Mouse (Mus musculus) hindbrain, embryonic 15.5 days (tissue): ENCODE results near the gene 0610037L13Rik. TPM values are rescaled to one million over a fixed set of nuclear protein-coding genes. Genes with fewer than 3 reads are reported as not detected.
A peak's percentile ranks its signal among the peaks of the same experiment; 100 is the strongest.

Experiments
- ATAC-seq: fragments of 200-750 bp; cut with Nextera tagmentation; 2 replicates; pipeline ENCODE4 v1.8.0; 2017; ENCODE audit warnings: low read depth, moderate number of reproducible peaks, moderate TSS enrichment; ENCODE audit not compliant: low FRiP score
- H3K27ac ChIP-seq: fragments of 300-500 bp; sonication (generic); replicated peaks from 2 replicates; pipeline ENCODE4 v1.5.1; 2015; ENCODE audit warnings: mild to moderate bottlenecking, inconsistent platforms
- H3K27me3 ChIP-seq: fragments of 300-500 bp; sonication (generic); 2 replicates; pipeline ENCODE4 v1.6.1; 2015; ENCODE audit warnings: control low read depth, inconsistent platforms
- H3K36me3 ChIP-seq: fragments of 300-500 bp; sonication (generic); 2 replicates; pipeline ENCODE4 v1.6.1; 2015; ENCODE audit warnings: control low read depth, inconsistent platforms
- H3K4me1 ChIP-seq: fragments of 300-500 bp; sonication (generic); replicated peaks from 2 replicates; pipeline ENCODE4 v1.6.1; 2015; ENCODE audit warnings: control low read depth, inconsistent platforms
- H3K4me2 ChIP-seq: fragments of 300-500 bp; sonication (generic); 2 replicates; pipeline ENCODE4 v1.6.1; 2015; ENCODE audit warnings: moderate library complexity, mild to moderate bottlenecking, inconsistent platforms
- H3K4me3 ChIP-seq: fragments of 300-500 bp; sonication (generic); 2 replicates; pipeline ENCODE4 v1.5.1; 2015; ENCODE audit warnings: mild to moderate bottlenecking, inconsistent platforms
- H3K9ac ChIP-seq: fragments of 300-500 bp; sonication (generic); 2 replicates; pipeline ENCODE4 v1.6.1; 2015; ENCODE audit warnings: inconsistent platforms
- H3K9me3 ChIP-seq: fragments of 300-500 bp; sonication (generic); 2 replicates; pipeline ENCODE4 v1.6.1; 2016; ENCODE audit warnings: control low read depth, inconsistent platforms
- WGBS: fragments of 180-500 bp; shearing (Covaris S2); methylation state at CpG from one replicate; pipeline ENCODE4 v1.1.7; 2015; 5-methylcytosine and 5-hydroxymethylcytosine counted together
- polyA plus RNA-seq: library from polyadenylated mRNA; unstranded; fragments of >200 nt; fragmentation: Nextera tagmentation; extraction: Ambion mirVana; gene quantifications from 2 replicates; pipeline ENCODE4 v1.2.1, GENCODE M21; 2015

0610037L13Rik gene
- polyA plus RNA-seq, 1 experiment from 2014 or later = 95.2 TPM

DNA sequence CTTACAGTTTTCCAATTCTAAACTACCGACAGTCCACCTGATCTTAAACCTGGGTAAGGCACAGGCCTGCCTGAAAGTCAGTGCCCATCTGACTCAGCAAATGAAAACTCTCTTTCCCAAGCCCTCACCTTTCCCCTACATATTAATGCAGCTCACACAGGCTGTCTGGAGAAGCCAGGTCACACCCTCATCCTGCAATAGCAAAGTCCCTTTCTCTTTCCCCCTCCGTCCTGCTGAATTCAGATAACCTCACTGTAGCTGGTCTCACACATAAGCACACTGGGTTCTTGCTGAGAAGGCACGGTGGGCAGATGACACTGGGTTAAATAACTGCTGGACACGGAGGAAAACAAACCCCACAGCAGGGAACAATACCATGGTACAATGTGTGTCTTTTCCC lies 32.3 kb downstream of the 0610037L13Rik start:
- Histone ChIP-seq H3K27me3 (no peaks in the 10 kb centered on the region), H3K36me3 (no peaks in the 10 kb centered on the region), H3K4me3 (no peak overlapping the region), H3K27ac (peak overlapping the region; percentile 21; the same call in 1 of the 2 replicates), H3K9ac (no peak overlapping the region), H3K4me2 (peak overlapping the region; percentile 89), H3K4me1 (peaks cover 17% of the 10 kb centered on the region), H3K9me3 (no peaks in the 10 kb centered on the region)
- WGBS = 46% methylated on average over 4 of the region's 4 CpGs
- no peak for ATAC-seq

DNA sequence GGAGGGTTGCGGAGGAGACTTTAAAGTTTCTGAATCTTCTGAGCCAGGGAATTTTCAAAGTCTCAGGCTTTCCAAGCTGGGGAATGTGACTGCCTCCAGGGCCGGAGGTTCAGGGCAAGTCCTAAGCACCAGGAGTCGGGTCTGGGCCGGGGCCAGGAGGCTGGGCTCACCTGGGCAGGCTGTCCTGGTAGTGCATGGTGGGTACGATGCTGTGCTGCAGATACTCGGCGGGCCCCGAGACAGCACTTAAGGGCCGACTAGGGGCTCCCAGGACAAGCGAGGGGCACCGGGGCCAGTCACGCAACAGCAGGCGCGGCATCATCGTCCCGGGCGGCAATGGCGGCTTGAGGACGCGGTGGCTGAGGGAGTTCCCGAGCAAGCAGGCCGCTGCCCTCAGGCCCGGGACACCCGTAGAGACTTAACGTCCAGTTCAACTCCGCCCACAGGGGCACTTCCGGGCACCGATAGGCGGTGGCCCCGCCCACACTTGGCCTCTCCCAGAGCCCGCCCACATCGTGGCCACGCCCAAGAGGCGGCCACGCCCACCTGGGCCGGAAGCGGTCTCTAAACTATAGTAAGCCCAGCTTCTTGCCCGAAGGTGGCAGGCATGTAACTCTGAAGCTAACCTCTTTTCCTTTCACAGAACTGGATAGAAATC lies 33.7 kb downstream of the 0610037L13Rik start, which contains the start of gene Cpt2:
Gene Cpt2, minus strand, starts transcription at position 466 of the 658 bp plus-strand sequence.
- Histone ChIP-seq H3K9ac (peak within 1 kb of the TSS; percentile 67), H3K4me1 (peaks cover 17% of the 10 kb centered on the region), H3K4me3 (peak within 1 kb of the TSS; percentile 64), H3K27me3 (no peaks in the 10 kb centered on the region), H3K27ac (peak within 1 kb of the TSS; percentile 68), H3K9me3 (no peaks in the 10 kb centered on the region), H3K4me2 (peak within 1 kb of the TSS; percentile 89), H3K36me3 (no peaks in the 10 kb centered on the region)
- 2% methylated on average over 38 of the region's 38 CpGs for WGBS
- ATAC-seq = peak; percentile 94

GRCm38 (mm10) chr4:107923803-107924194 lies 34.2 kb downstream of the 0610037L13Rik start:
- Histone ChIP-seq H3K4me2 (peak overlapping the region; percentile 89), H3K4me1 (peaks cover 17% of the 10 kb centered on the region), H3K27me3 (no peaks in the 10 kb centered on the region), H3K27ac (no peak overlapping the region), H3K9ac (peak overlapping the region; percentile 67; the same call in 1 of the 2 replicates), H3K4me3 (peak overlapping the region; percentile 64), H3K9me3 (no peaks in the 10 kb centered on the region), H3K36me3 (no peaks in the 10 kb centered on the region)
- WGBS = 45% methylated on average over 7 of the region's 7 CpGs
- no peak for ATAC-seq

GRCm38 (mm10) chr4:107928269-107928668 lies 38.7 kb downstream of the 0610037L13Rik start:
- no peak for ATAC-seq
- Histone ChIP-seq H3K27me3 (no peaks in the 10 kb centered on the region), H3K36me3 (no peaks in the 10 kb centered on the region), H3K4me1 (peaks cover 4% of the 10 kb centered on the region; the same call in 1 of the 2 replicates), H3K4me3 (no peak overlapping the region), H3K27ac (no peak overlapping the region), H3K9me3 (no peaks in the 10 kb centered on the region), H3K9ac (no peak overlapping the region), H3K4me2 (no peak overlapping the region)
- 65% methylated on average over 2 of the region's 2 CpGs for WGBS

GRCm38 (mm10) chr4:107928726-107929125 lies 39.1 kb downstream of the 0610037L13Rik start:
- no peak overlapping the region for H3K9ac ChIP-seq
- no peaks in the 10 kb centered on the region for H3K9me3 ChIP-seq
- no peak overlapping the region for H3K4me2 ChIP-seq
- H3K4me3 ChIP-seq = no peak overlapping the region
- H3K27ac ChIP-seq = no peak overlapping the region
- H3K36me3 ChIP-seq = no peaks in the 10 kb centered on the region
- H3K27me3 ChIP-seq = no peaks in the 10 kb centered on the region
- 0 out of 2 replicates have a peak, but pooled peaks cover under 1% of the 10 kb centered on the region for H3K4me1 ChIP-seq
- no peak for ATAC-seq
- 82% methylated on average over 2 of the region's 2 CpGs for WGBS

DNA sequence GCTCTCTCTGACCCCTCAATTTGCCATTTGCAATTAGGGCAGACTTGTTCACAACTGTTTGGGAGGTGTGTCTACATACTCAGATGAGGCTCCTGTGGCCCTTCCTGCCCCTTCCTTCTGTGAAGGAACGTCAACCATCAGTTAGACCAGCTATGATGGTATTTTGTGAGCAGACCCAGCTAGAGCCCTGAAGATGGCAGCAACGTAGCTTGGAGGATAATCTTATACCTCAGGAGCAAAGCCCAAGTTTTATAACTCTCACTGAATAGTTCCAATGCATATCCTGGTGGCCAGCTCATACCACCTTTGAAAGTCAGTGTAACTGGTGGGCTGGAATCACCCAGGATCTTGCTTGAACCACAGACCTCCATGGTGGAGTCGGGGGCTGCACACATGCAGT lies 41.8 kb downstream of the 0610037L13Rik start:
- no peaks in the 10 kb centered on the region for H3K4me1 ChIP-seq
- H3K4me2 ChIP-seq = no peak overlapping the region
- no peaks in the 10 kb centered on the region for H3K27me3 ChIP-seq
- no peak for ATAC-seq
- H3K36me3 ChIP-seq = no peaks in the 10 kb centered on the region
- no peak overlapping the region for H3K27ac ChIP-seq
- 83% methylated on average over 3 of the region's 3 CpGs for WGBS
- H3K4me3 ChIP-seq = no peak overlapping the region
- H3K9ac ChIP-seq = no peak overlapping the region
- H3K9me3 ChIP-seq = no peaks in the 10 kb centered on the region

DNA sequence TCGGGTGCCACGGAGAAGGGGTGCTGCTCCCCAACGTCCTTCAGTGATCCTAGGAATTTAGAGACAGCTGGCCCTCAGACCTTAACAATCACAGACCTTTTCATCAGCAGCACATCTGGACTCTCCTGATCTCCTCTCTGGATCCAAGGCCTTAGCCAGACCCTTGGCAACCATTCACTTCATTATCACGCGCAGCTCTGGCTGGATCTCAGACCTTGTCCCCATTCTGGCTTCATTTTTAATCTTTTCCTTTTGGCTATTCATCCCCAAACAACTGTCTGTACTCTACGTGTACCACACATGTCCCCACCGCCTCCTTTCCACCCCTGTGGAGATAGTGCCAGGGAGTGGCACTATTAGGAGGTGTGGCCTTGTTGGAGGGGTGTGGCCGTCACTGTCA lies 43.6 kb downstream of the 0610037L13Rik start:
- H3K27ac ChIP-seq = no peak overlapping the region
- no peak for ATAC-seq
- H3K36me3 ChIP-seq = no peaks in the 10 kb centered on the region
- 80% methylated on average over 8 of the region's 8 CpGs for WGBS
- H3K9ac ChIP-seq = no peak overlapping the region
- no peaks in the 10 kb centered on the region for H3K9me3 ChIP-seq
- no peak overlapping the region for H3K4me3 ChIP-seq
- H3K4me1 ChIP-seq = 0 out of 2 replicates have a peak, but pooled peaks cover 4% of the 10 kb centered on the region
- H3K4me2 ChIP-seq = no peak overlapping the region
- no peaks in the 10 kb centered on the region for H3K27me3 ChIP-seq

DNA sequence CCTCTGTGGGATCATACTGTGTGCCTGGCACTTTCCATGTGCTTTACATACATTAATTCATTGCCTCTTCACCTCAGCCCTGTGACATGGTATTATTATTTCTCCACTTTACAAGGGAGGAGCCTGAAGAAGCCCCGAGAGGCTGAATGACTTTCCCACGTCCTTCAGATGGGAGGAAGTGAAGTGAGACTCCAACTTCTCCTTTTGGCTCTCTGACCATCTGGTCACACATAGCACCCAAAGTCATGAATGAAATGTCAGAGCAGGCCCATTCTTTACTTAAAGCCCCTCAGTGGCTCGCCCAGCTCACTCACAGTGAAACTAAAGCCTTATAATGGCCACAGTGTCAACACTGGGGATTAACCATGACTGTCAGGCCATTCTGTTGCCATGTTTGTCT lies 45.6 kb downstream of the 0610037L13Rik start:
- 73% methylated on average over 3 of the region's 3 CpGs for WGBS
- Histone ChIP-seq H3K9me3 (no peaks in the 10 kb centered on the region), H3K27me3 (no peaks in the 10 kb centered on the region), H3K27ac (no peak overlapping the region), H3K4me1 (0 out of 2 replicates have a peak, but pooled peaks cover 4% of the 10 kb centered on the region), H3K36me3 (no peaks in the 10 kb centered on the region), H3K4me2 (no peak overlapping the region), H3K9ac (no peak overlapping the region), H3K4me3 (no peak overlapping the region)
- ATAC-seq = no peak

GRCm38 (mm10) chr4:107937338-107937737 lies 47.7 kb downstream of the 0610037L13Rik start:
- no peaks in the 10 kb centered on the region for H3K9me3 ChIP-seq
- no peak for ATAC-seq
- no peaks in the 10 kb centered on the region for H3K36me3 ChIP-seq
- 0 out of 2 replicates have a peak, but pooled peaks cover 4% of the 10 kb centered on the region for H3K4me1 ChIP-seq
- H3K27me3 ChIP-seq = no peaks in the 10 kb centered on the region
- no peak overlapping the region for H3K4me2 ChIP-seq
- H3K9ac ChIP-seq = no peak overlapping the region
- H3K27ac ChIP-seq = no peak overlapping the region
- H3K4me3 ChIP-seq = no peak overlapping the region
- WGBS = 27% methylated on average over 6 of the region's 6 CpGs

- Histone ChIP-seq H3K36me3 (no peaks in the 10 kb centered on the region), H3K4me2 (no peak overlapping the region), H3K27ac (no peak overlapping the region), H3K27me3 (no peaks in the 10 kb centered on the region), H3K9ac (no peak overlapping the region), H3K9me3 (no peaks in the 10 kb centered on the region), H3K4me1 (0 out of 2 replicates have a peak, but pooled peaks cover 4% of the 10 kb centered on the region), H3K4me3 (no peak overlapping the region)
- WGBS = 74% methylated on average over 2 of the region's 2 CpGs
- no peak for ATAC-seq
These were observed 48.5 kb downstream of the 0610037L13Rik start for GRCm38 (mm10) chr4:107938124-107938523.

DNA sequence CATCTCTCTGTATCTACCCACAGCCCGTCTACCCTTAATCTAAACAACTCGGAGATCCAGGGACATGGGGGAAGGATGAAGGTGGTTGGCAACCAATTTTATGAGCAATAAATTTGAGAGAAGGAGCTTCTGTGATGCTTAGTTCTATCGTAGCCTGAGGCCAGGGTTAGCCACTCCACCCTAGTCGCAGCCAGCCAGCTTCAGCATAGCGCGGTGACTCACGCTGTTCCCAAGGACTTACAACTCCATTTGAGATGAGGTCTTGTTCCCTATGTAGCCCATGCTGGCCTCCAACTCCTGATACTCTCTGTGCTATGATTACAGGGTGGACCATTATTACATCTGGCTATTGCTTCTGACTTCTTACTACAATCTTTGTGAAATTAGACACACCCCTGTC lies 53.1 kb downstream of the 0610037L13Rik start:
- H3K27me3 ChIP-seq = no peaks in the 10 kb centered on the region
- no peak overlapping the region for H3K4me2 ChIP-seq
- WGBS = 92% methylated on average over 7 of the region's 7 CpGs
- no peaks in the 10 kb centered on the region for H3K9me3 ChIP-seq
- H3K27ac ChIP-seq = no peak overlapping the region
- no peak overlapping the region for H3K9ac ChIP-seq
- ATAC-seq = no peak
- no peak overlapping the region for H3K4me3 ChIP-seq
- H3K4me1 ChIP-seq = no peaks in the 10 kb centered on the region
- H3K36me3 ChIP-seq = no peaks in the 10 kb centered on the region

GRCm38 (mm10) chr4:107944141-107944540 lies 54.5 kb downstream of the 0610037L13Rik start:
- no peak overlapping the region for H3K4me2 ChIP-seq
- 79% methylated on average over 2 of the region's 2 CpGs for WGBS
- no peak overlapping the region for H3K27ac ChIP-seq
- H3K4me1 ChIP-seq = no peaks in the 10 kb centered on the region
- no peaks in the 10 kb centered on the region for H3K27me3 ChIP-seq
- no peak for ATAC-seq
- H3K9ac ChIP-seq = no peak overlapping the region
- H3K36me3 ChIP-seq = no peaks in the 10 kb centered on the region
- no peaks in the 10 kb centered on the region for H3K9me3 ChIP-seq
- no peak overlapping the region for H3K4me3 ChIP-seq
